Mouse (Mus musculus): ENCODE data around the gene Prr5l.

GRCm38 (mm10) chr2:101909326-101910080, 26.7 kb upstream of the Prr5l start:
- TF ChIP-seq POLR2A (IDR thresholded peaks at IDR 0.05; ENCODE audit: low read depth, low read length) (no peak), CTCF (IDR thresholded peaks at IDR 0.05; ENCODE audit: borderline replicate concordance, insufficient read depth, low read length) (no peak)

All from embryonic fibroblast, embryonic 13.5 days (primary cell).